Mouse (Mus musculus): ENCODE data around the gene Lhfp. TPM values are rescaled to one million over a fixed set of nuclear protein-coding genes. Genes with fewer than 3 reads are reported as not detected.

Gene Lhfp
- polyA plus RNA-seq, 1 experiment: 225 TPM

GRCm38 (mm10) chr3:53145526-53145925, 104.2 kb downstream of the Lhfp start:
- Histone ChIP-seq H3K27ac (ENCODE audit: insufficient read depth, low read length) (no peak overlapping the region), H3K4me1 (ENCODE audit: control insufficient read depth, insufficient read depth, low read length) (peaks cover 9% of the 10 kb centered on the region), H3K4me3 (ENCODE audit: insufficient read depth, low read length) (no peak overlapping the region)
- TF ChIP-seq POLR2A (IDR thresholded peaks at IDR 0.05; ENCODE audit: low read depth, low read length) (no peak), CTCF (IDR thresholded peaks at IDR 0.05; ENCODE audit: borderline replicate concordance, insufficient read depth, low read length) (no peak)

DNA sequence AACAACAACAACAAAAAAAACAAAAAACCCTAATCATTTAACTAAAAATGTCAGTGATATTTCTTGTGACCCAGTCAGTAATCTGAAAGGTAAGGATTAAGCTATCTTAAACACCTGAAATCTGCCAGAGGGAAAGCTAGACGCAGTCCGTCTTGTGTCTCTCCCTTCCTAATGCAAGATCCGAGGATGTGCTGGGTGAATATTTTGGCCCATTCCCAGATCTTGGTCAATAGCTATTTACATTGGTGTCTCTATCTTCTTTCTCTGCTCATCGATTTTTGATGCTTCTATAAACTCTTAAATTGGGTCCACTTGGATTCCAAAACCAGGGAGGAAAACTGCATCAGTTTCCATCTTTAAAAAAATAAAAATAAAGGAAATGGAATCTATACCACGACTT, 104.6 kb downstream of the Lhfp start:
- Histone ChIP-seq H3K4me1 (ENCODE audit: control insufficient read depth, insufficient read depth, low read length) (peaks cover 12% of the 10 kb centered on the region), H3K27ac (ENCODE audit: insufficient read depth, low read length) (no peak overlapping the region), H3K4me3 (ENCODE audit: insufficient read depth, low read length) (no peak overlapping the region)
- TF ChIP-seq POLR2A (IDR thresholded peaks at IDR 0.05; ENCODE audit: low read depth, low read length) (no peak), CTCF (IDR thresholded peaks at IDR 0.05; ENCODE audit: borderline replicate concordance, insufficient read depth, low read length) (no peak)

GRCm38 (mm10) chr3:53147001-53147400, 105.7 kb downstream of the Lhfp start:
- Histone ChIP-seq H3K4me3 (ENCODE audit: insufficient read depth, low read length) (no peak overlapping the region), H3K27ac (ENCODE audit: insufficient read depth, low read length) (no peak overlapping the region), H3K4me1 (ENCODE audit: control insufficient read depth, insufficient read depth, low read length) (peaks cover 12% of the 10 kb centered on the region)
- TF ChIP-seq POLR2A (IDR thresholded peaks at IDR 0.05; ENCODE audit: low read depth, low read length) (no peak), CTCF (IDR thresholded peaks at IDR 0.05; ENCODE audit: borderline replicate concordance, insufficient read depth, low read length) (no peak)

DNA sequence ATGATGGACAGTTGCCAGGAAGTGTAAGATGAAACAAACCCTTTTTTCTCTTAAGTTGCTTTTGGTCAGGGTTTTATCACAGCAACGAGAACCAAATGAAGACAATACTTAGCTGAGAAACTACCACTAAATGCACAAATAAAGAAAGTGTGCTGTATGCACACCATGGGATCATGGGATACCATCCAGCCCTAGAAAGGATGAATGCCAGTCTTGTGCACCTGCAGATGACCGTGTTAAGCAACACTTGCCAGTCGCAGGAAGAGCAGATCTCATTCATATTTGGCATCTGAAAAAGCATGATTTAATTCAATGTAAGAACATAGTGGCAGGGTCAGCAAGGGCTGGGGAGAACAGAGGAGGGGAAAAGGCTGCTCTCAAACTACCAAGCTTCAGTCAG, 107.4 kb downstream of the Lhfp start:
- no peak overlapping the region for H3K4me3 ChIP-seq (ENCODE audit: insufficient read depth, low read length)

GRCm38 (mm10) chr3:53149625-53150320, 108.4 kb downstream of the Lhfp start:
- Histone ChIP-seq H3K4me1 (ENCODE audit: control insufficient read depth, insufficient read depth, low read length) (peaks cover 10% of the 10 kb centered on the region), H3K27ac (ENCODE audit: insufficient read depth, low read length) (no peak overlapping the region), H3K4me3 (ENCODE audit: insufficient read depth, low read length) (no peak overlapping the region)
- TF ChIP-seq CTCF (IDR thresholded peaks at IDR 0.05; ENCODE audit: borderline replicate concordance, insufficient read depth, low read length): no peak

More for the DNA sequence above, 107.4 kb downstream of the Lhfp start:
- Histone ChIP-seq H3K27ac (ENCODE audit: insufficient read depth, low read length) (no peak overlapping the region), H3K4me1 (ENCODE audit: control insufficient read depth, insufficient read depth, low read length) (peaks cover 10% of the 10 kb centered on the region)
- TF ChIP-seq POLR2A (IDR thresholded peaks at IDR 0.05; ENCODE audit: low read depth, low read length) (no peak), CTCF (IDR thresholded peaks at IDR 0.05; ENCODE audit: borderline replicate concordance, insufficient read depth, low read length) (no peak)

DNA sequence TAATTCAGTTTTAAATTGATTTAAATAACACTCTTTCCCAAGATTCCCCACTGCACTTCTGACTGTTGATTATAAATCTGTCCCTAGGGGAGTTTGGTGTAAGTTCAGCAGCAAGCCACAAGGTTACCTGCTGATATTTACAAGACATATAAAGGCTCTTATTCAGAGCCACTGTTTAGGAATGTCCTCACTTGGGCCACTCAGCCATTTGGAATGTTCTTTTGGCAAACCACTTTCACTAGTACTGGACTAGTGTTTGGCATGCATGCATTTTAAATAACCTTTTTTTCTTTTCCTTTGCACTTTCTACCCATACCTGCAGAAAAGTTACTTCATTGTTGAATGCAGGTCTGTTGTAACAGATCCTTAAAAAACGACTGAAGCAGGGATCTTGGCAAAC, 109.8 kb downstream of the Lhfp start:
- Histone ChIP-seq H3K27ac (ENCODE audit: insufficient read depth, low read length) (no peak overlapping the region), H3K4me3 (ENCODE audit: insufficient read depth, low read length) (no peak overlapping the region), H3K4me1 (ENCODE audit: control insufficient read depth, insufficient read depth, low read length) (peaks cover 10% of the 10 kb centered on the region)
- TF ChIP-seq CTCF (IDR thresholded peaks at IDR 0.05; ENCODE audit: borderline replicate concordance, insufficient read depth, low read length): no peak
- TF ChIP-seq POLR2A (IDR thresholded peaks at IDR 0.05; ENCODE audit: low read depth, low read length): no peak

DNA sequence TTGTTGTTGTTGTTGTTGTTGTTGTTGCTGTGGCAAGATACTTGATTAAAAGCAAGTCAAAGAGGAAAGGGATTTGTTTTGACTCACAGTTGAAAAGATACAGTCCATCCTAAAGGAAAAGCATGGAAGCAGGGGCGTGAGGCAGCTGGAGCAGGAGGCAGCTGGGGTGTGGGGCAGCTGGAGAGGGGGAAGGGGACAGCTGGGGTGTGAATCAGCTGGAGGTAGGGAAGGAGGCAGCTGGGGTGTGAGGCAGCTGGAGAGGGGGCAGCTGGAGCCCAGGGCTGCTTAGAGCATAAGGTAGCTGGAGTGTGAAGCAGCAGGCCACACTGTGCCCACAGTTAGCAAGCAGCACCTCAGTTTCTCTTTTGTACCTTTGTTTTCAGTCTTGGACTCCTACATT, 110.3 kb downstream of the Lhfp start:
- TF ChIP-seq POLR2A (IDR thresholded peaks at IDR 0.05; ENCODE audit: low read depth, low read length) (no peak), CTCF (IDR thresholded peaks at IDR 0.05; ENCODE audit: borderline replicate concordance, insufficient read depth, low read length) (no peak)
- Histone ChIP-seq H3K27ac (ENCODE audit: insufficient read depth, low read length) (no peak overlapping the region), H3K4me1 (ENCODE audit: control insufficient read depth, insufficient read depth, low read length) (peaks cover 10% of the 10 kb centered on the region)

DNA sequence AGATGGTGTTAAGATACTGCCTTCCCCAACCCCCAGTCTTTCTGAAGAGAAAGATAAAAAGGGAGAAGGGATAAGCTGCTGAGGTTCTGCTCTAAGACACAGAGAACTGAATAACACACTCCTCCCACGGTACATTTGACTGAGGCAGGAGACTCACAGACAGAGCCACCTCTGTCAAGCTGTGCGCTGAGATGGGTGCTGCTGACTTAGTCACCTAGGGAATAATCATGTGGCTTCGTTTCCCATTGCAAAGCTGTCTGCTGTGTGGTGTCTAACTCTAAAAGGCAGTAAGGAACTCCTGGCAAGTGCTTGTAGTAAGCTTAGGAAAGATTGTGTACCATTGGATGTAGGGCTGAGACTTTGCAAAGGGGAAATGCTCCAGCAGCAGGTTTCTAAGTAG, 120.6 kb downstream of the Lhfp start:
- Histone ChIP-seq H3K4me3 (ENCODE audit: insufficient read depth, low read length) (no peak overlapping the region), H3K4me1 (ENCODE audit: control insufficient read depth, insufficient read depth, low read length) (no peaks in the 10 kb centered on the region)
- TF ChIP-seq POLR2A (IDR thresholded peaks at IDR 0.05; ENCODE audit: low read depth, low read length) (no peak), CTCF (IDR thresholded peaks at IDR 0.05; ENCODE audit: borderline replicate concordance, insufficient read depth, low read length) (no peak)

More for the DNA sequence above, 110.3 kb downstream of the Lhfp start:
- H3K4me3 ChIP-seq (ENCODE audit: insufficient read depth, low read length): no peak overlapping the region

GRCm38 (mm10) chr3:53165281-53165680, 124.0 kb downstream of the Lhfp start:
- Histone ChIP-seq H3K4me3 (ENCODE audit: insufficient read depth, low read length) (no peak overlapping the region), H3K27ac (ENCODE audit: insufficient read depth, low read length) (no peak overlapping the region), H3K4me1 (ENCODE audit: control insufficient read depth, insufficient read depth, low read length) (peaks cover 7% of the 10 kb centered on the region; the same call in 1 of the 2 replicates)
- TF ChIP-seq CTCF (IDR thresholded peaks at IDR 0.05; ENCODE audit: borderline replicate concordance, insufficient read depth, low read length): no peak
- no peak for TF ChIP-seq POLR2A (IDR thresholded peaks at IDR 0.05; ENCODE audit: low read depth, low read length)

More for the DNA sequence above, 120.6 kb downstream of the Lhfp start:
- no peak overlapping the region for H3K27ac ChIP-seq (ENCODE audit: insufficient read depth, low read length)

- Histone ChIP-seq H3K4me3 (ENCODE audit: insufficient read depth, low read length) (no peak overlapping the region), H3K4me1 (ENCODE audit: control insufficient read depth, insufficient read depth, low read length) (peaks cover 7% of the 10 kb centered on the region; the same call in 1 of the 2 replicates), H3K27ac (ENCODE audit: insufficient read depth, low read length) (no peak overlapping the region)
- TF ChIP-seq CTCF (IDR thresholded peaks at IDR 0.05; ENCODE audit: borderline replicate concordance, insufficient read depth, low read length) (no peak), POLR2A (IDR thresholded peaks at IDR 0.05; ENCODE audit: low read depth, low read length) (no peak)
Observed at GRCm38 (mm10) chr3:53166001-53166400, 124.7 kb downstream of the Lhfp start.
